Mouse (Mus musculus) ES-E14 (cell line): ENCODE data around the gene Nufip2. TPM values are rescaled to one million over a fixed set of nuclear protein-coding genes. Genes with fewer than 3 reads are reported as not detected.

Experiments
- DNase-seq: peaks from one replicate; pipeline ENCODE4 v3.0.0-alpha.2; 2013; ENCODE audit warnings: low read depth, low spot score
- H3K27ac ChIP-seq: 2 replicates; pipeline ENCODE4 v1.5.1; 2012; ENCODE audit warnings: low read depth, mild to moderate bottlenecking, low read length, moderate library complexity, mixed read lengths; ENCODE audit not compliant: poor library complexity, insufficient read depth, severe bottlenecking
- H3K36me3 ChIP-seq: 2 replicates; pipeline ENCODE4 v1.6.1; 2012; ENCODE audit warnings: mild to moderate bottlenecking, low read length, moderate library complexity, mixed read lengths; ENCODE audit not compliant: control insufficient read depth, poor library complexity, insufficient read depth, severe bottlenecking
- H3K4me1 ChIP-seq, 2 experiments: fragments of 150-350 bp in 1 of 2; sonication (generic) in 1 of 2; 2 replicates each; pipeline ENCODE4 v1.6.1; 2012; ENCODE audit warnings: low read length in 2 of 2, mild to moderate bottlenecking in 1 of 2, mixed read lengths in 1 of 2; ENCODE audit not compliant: control insufficient read depth in 2 of 2, insufficient read depth in 2 of 2, poor library complexity in 1 of 2
- H3K4me3 ChIP-seq, 2 experiments: fragments of 150-350 bp in 1 of 2; sonication (generic) in 1 of 2; 2 replicates each; pipeline ENCODE4 v1.5.1; 2012; ENCODE audit warnings: low read length in 2 of 2, low read depth in 1 of 2, mild to moderate bottlenecking in 1 of 2, mixed read lengths in 1 of 2; ENCODE audit not compliant: insufficient read depth in 1 of 2, poor library complexity in 1 of 2, severe bottlenecking in 1 of 2
- H3K9ac ChIP-seq: 2 replicates; pipeline ENCODE4 v1.6.1; 2012; ENCODE audit warnings: low read depth, mild to moderate bottlenecking, low read length, mixed read lengths; ENCODE audit not compliant: poor library complexity, insufficient read depth, severe bottlenecking
- H3K9me3 ChIP-seq: fragments of 150-350 bp; sonication (generic); 2 replicates; pipeline ENCODE4 v1.6.1; 2012; ENCODE audit warnings: low read depth, mild to moderate bottlenecking, low read length; ENCODE audit not compliant: control insufficient read depth, insufficient read depth
- CHD2 ChIP-seq: IDR thresholded peaks from 2 replicates; pipeline ENCODE4 v1.6.1; 2014; ENCODE audit warnings: mild to moderate bottlenecking, low read depth, low read length, inconsistent platforms
- HCFC1 ChIP-seq: IDR thresholded peaks from 2 replicates; pipeline ENCODE4 v1.6.1; 2012; ENCODE audit warnings: low read length, inconsistent platforms, borderline replicate concordance; ENCODE audit not compliant: insufficient read depth
- MAFK ChIP-seq: IDR thresholded peaks from 2 replicates; pipeline ENCODE4 v1.6.1; 2014; ENCODE audit warnings: mild to moderate bottlenecking, low read depth, low read length, inconsistent platforms; ENCODE audit not compliant: insufficient read depth
- ZC3H11A ChIP-seq: IDR thresholded peaks from 2 replicates; pipeline ENCODE4 v1.6.1; 2012; ENCODE audit warnings: low read depth, mild to moderate bottlenecking, inconsistent platforms, low read length, borderline replicate concordance
- ZNF384 ChIP-seq: IDR thresholded peaks from 2 replicates; pipeline ENCODE4 v1.6.1; 2012; ENCODE audit warnings: low read depth, low read length, inconsistent platforms
- in situ Hi-C, 2 experiments: fragments of 600-800 bp; cut with MboI; formaldehyde crosslinking; loops; one replicate each; pipeline ENCODE4 v1.15.1; 2025; ENCODE audit warnings: low sequenced_read_pairs in 2 of 2, inconsistent platforms in 1 of 2; ENCODE audit not compliant: unreplicated experiment in 2 of 2
- total RNA-seq: library from RNA; depleted of rRNA; stranded (reverse); fragments of 300-350 nt; gene quantifications from 2 replicates; pipeline ENCODE4 v1.2.3, GENCODE M21; 2012

Nufip2 gene
- total RNA-seq, 1 experiment, result 165 TPM

DNA sequence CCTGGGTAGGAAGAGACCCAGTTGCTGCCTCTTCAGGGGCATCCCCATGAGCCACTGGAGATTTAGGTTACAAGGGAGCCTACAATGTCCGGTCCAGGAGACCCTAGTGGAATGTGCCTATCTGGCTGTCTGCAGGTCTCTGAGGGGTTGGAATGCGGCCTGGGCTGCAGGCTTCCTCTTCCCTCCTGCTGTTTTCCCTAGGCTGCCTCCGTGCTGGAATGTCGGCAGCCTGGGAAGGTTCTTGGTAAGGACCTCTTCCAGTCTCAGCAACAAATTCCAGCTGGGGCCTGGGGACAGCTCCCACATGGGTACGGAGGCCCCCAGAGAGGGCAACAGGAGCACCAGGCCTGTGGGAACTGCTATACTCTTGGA, 99.4 kb downstream of the Nufip2 start:
- in situ Hi-C loops, result no loop called here
- TF ChIP-seq MAFK (peak; percentile 33; the same call in 1 of the 2 replicates), CHD2 (no peak)
- peak; percentile 65 for DNase-seq
- H3K4me1 ChIP-seq, result peaks cover 17 to 45% of the 10 kb centered on the region in 2 experiments
- H3K9me3 ChIP-seq, result no peaks in the 10 kb centered on the region
- peaks cover 3% of the 10 kb centered on the region; the same call in 1 of the 2 replicates for H3K36me3 ChIP-seq
- peak overlapping the region; percentile 69 for H3K27ac ChIP-seq
- no peak overlapping the region for H3K9ac ChIP-seq
- H3K4me3 ChIP-seq, result no peak overlapping the region

DNA sequence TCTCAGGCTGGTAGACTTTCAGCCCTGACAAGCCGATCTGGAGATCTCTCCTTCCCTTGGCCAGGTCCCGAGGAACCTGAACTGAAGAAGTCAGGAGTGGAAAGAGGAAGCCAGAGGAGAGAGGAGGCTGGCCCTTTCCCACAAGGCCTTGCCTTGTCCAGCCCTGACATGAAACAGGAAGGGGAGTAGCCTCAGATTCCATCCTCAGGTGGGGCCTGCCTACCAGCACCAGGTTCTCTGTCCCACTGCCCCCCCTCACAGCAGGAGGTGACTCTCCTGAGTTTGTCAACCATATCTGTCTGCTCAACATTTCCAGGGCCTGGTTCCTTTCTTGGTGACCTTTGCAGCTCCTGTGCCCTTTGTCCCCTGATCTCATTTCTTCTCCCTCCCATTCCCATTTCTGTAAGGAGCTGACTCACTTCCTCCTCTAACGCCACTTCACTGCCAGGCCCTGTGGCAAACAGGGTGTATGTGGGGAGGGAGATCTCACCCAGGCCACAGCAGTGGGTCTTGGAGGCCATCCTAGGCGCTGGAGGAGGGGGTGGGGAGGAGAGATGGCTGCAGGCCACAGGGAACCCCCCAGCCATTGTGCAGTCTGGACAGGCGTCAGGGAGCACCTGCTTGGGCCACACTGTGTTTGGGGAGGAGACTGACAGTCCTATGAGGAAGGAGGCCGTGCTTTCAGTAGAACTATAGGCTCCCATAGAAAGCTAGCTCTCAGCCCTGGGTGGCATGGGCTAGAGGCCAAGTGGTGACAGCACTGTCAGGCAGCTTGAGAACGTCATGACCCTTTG, 100.0 kb downstream of the Nufip2 start:
- in situ Hi-C loops, result no loop called here
- Histone ChIP-seq H3K4me1 (peaks cover 18 to 50% of the 10 kb centered on the region in 2 experiments), H3K4me3 (0 out of 4 replicates have a peak overlapping the region, but pooled peaks of 1 of the 2 experiments have one; percentile 9), H3K9ac (peak overlapping the region; percentile 50; the same call in 1 of the 2 replicates), H3K9me3 (no peaks in the 10 kb centered on the region), H3K36me3 (no peaks in the 10 kb centered on the region), H3K27ac (peak overlapping the region; percentile 69)
- no peak for TF ChIP-seq ZNF384
- peak; percentile 57; the same call in 1 of the 2 replicates for TF ChIP-seq MAFK
- TF ChIP-seq HCFC1, result no peak
- peak; percentile 57 for DNase-seq

DNA sequence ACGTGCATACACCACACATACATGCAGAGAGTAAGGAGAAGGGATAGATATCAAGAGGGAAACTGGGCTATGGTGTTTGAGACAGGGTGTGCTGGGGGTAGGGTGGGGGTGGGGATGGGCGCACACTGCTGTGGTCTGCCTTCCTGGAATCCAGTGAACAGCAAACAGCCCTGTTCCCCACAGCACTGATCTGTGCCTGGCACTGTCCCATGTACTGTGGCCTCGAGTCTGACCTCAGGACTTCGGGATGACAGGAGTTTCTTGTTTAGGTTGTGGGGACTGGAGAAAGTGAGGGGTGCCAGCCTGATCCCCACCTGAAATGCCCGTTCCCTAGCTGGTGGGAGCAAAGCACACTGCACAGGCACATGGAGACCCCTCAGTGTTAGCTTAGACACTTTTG, 101.8 kb downstream of the Nufip2 start, which contains the start of gene Gm10277:
Gm10277 (minus strand) TSS at position 41 of the 400 bp plus-strand sequence.
- Histone ChIP-seq H3K4me3 (no peak within 1 kb of the TSS), H3K36me3 (no peaks in the 10 kb centered on the region), H3K4me1 (peaks cover 25 to 61% of the 10 kb centered on the region in 2 experiments), H3K9ac (no peak within 1 kb of the TSS), H3K9me3 (no peaks in the 10 kb centered on the region), H3K27ac (peak within 1 kb of the TSS; percentile 6; the same call in 1 of the 2 replicates)
- DNase-seq, result no peak
- TF ChIP-seq CHD2 (no peak), ZC3H11A (no peak), MAFK (no peak), ZNF384 (no peak), HCFC1 (no peak)
- in situ Hi-C loops, result no loop called here

DNA sequence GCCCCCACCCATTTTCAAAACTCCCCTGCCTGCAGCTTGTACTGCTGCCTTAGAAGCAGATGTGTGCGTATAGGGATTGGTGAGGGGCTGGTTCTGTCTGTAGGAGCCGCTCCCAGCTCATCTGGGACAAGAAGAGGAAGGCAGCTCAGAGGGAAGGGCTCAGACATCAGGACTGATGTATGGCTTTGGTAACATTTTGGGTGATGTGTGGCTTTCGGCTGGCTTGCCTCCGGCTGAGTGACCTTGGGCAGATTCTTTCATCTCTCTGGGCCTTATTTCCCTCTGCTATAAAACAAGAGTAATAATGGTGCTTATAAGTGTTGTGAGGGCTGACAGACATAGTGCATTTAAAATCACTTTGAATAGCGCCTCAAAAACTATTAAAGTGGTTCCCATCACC, 103.6 kb downstream of the Nufip2 start:
- H3K36me3 ChIP-seq, result no peaks in the 10 kb centered on the region
- in situ Hi-C loops, result no loop called here
- H3K9ac ChIP-seq, result no peak overlapping the region
- H3K4me1 ChIP-seq, result peaks cover 19 to 45% of the 10 kb centered on the region in 2 experiments
- no peak for DNase-seq
- TF ChIP-seq ZNF384, result no peak
- TF ChIP-seq CHD2, result no peak
- no peak for TF ChIP-seq HCFC1
- no peak for TF ChIP-seq ZC3H11A
- TF ChIP-seq MAFK, result no peak
- no peak overlapping the region for H3K4me3 ChIP-seq
- H3K27ac ChIP-seq, result no peak overlapping the region
- no peaks in the 10 kb centered on the region for H3K9me3 ChIP-seq

DNA sequence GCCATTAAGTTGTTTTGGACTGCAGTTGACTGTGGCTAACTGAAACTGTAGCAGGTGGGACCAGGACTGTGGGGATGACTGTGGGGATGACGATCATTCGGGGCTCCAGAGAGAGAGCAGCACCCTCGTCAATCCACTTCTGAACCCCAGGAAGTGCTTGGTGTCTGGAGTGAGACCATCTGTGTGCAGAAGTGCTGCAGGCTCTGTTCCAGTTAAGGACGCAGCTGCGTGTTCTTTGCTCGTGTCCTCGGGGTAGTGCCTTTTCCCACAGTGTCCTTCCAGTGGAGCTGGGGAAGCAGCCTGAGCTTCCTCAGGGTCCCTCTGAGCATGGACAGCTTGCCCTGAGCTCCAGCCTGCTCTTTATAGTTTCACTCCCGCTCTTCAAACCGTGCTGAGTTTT, 104.3 kb downstream of the Nufip2 start:
- H3K4me3 ChIP-seq, result no peak overlapping the region
- peaks cover 15 to 37% of the 10 kb centered on the region in 2 experiments for H3K4me1 ChIP-seq
- H3K27ac ChIP-seq, result no peak overlapping the region
- no peak for DNase-seq
- H3K9me3 ChIP-seq, result no peaks in the 10 kb centered on the region
- no peak for TF ChIP-seq MAFK
- no peak for TF ChIP-seq CHD2
- TF ChIP-seq ZC3H11A, result no peak
- no peak for TF ChIP-seq HCFC1
- no peak for TF ChIP-seq ZNF384
- H3K9ac ChIP-seq, result no peak overlapping the region
- in situ Hi-C loops, result loop anchor here in 1 of 2 experiments (10.0 kb wide), 1 partner anchor 55 kb away; no protein-coding TSS in a partner anchor
- no peaks in the 10 kb centered on the region for H3K36me3 ChIP-seq
